Mouse (Mus musculus) B cell, adult (primary cell): ENCODE measurements around the gene Ern1. TPM values are rescaled to one million over a fixed set of nuclear protein-coding genes. Genes with fewer than 3 reads are reported as not detected.

ENCODE experiments used
- total RNA-seq: library from RNA; stranded (reverse); gene quantifications from 4 replicates; pipeline ENCODE4 v1.2.4, GENCODE M21; 2023; ENCODE audit not compliant: inconsistent age

Gene Ern1
- 9.8 to 12.4 TPM (median 10.6 TPM) in 4 replicates for total RNA-seq

DNA sequence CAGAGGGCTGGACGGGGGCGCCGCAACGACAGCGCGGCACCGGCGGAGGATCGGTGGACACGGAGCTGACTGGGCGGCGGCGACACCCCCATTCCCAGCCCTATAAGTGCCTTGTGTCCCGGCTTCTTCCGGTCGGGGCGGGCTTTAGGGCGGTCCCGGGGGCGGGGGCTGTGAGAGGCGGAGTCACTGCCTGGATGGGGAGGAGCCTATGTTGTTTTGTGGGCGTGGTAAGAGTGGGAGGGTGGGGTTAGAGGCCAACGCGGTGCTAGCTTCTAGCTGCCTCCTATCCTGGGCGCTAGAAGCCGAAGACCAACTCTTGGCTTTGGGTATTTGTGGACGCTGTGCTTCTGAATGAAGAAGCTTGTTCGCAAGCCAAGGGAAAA, at the start of gene Ern1:
Ern1 (minus strand) TSS at position 120 of the 383 bp plus-strand sequence.

DNA sequence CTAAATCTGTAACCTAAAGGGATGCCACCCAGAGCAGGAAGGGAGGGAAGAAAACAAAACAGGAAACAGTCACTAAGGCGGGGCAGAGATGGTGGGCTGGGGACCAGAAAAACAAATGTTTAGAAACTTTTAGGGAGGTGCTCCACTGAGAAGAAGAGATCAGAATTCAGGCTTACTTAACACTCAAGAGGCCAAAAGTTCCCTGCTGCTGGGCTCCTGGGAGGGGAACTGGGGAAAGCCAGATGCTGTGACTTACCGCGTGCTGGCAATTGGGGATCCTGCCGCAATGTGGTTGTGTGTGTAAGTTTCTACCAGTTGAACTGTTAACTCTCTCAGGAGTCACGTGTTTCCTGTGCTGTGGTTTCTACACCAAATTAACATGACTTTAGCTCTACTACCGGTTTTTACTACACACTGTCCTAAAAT, 99.8 kb downstream of the Ern1 start, which contains the start of gene Icam2:
Icam2 (minus strand) TSS at position 285 of the 426 bp plus-strand sequence.

DNA sequence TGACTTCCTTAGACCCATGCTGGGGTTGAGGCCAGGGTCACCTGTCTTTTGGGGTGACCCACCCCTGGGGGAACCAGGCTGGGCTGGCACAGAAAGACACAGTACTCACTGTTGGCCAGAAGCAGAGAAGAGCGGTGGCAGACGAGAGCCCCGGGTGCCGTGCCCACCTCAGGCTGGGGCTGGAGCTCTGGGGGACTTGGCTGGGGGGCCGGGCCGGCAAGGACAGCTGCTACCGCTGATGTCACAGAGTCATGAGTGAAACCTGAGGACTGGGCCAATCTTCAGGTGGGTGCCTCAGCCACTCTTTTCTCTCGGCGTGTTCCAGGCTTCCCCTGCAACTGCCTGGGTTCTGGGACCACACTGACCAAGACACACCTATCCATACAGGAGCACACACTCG, 122.3 kb downstream of the Ern1 start, which contains the start of gene Prr29:
Prr29 (plus strand) TSS at position 107 of the 400 bp plus-strand sequence.

DNA sequence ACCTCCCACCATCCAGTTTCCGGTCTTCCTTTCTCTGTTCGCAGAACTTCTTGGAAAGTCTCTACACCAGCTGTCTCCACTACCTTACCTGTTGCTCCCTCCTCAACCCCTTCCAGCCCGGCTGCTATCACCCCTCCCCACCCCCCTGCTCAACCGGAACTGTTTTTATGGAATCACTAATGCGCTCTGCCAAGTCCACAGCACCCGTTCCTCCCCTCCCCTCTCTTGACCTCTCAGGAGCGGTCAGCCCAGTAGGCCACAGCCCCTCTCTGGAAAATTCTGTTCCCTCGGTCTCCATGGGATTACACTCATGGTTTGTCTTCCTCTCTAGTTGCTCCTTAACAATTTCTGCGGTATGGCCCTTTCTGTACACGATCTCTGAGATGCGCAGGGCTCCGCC, 134.5 kb downstream of the Ern1 start, which contains the start of gene Scn4a:
Scn4a (minus strand) TSS at position 101 of the 400 bp plus-strand sequence.

Other genes starting within 250 kb of the Ern1 start
- 70.2 to 79.6 TPM (median 73.7 TPM) in 4 replicates for gene Ftsj3, start 231.8 kb downstream of the Ern1 start, total RNA-seq
- 53.8 to 56.1 TPM (median 55.2 TPM) in 4 replicates for gene Psmc5, start 231.7 kb downstream of the Ern1 start, total RNA-seq
- gene Smarcd2, start 214.9 kb downstream of the Ern1 start, total RNA-seq, result 144 to 162 TPM (median 152 TPM) in 4 replicates
- 0.15 to 0.39 TPM (median 0.30 TPM) in 3 of 4 replicates, not detected in the other for gene Tcam1, start 211.2 kb downstream of the Ern1 start, total RNA-seq
- gene Gh, start 186.0 kb downstream of the Ern1 start, total RNA-seq, result 8.3 to 13.3 TPM (median 9.1 TPM) in 4 replicates
- 1,392 to 1,524 TPM (median 1,430 TPM) in 4 replicates for gene Cd79b, start 173.1 kb downstream of the Ern1 start, total RNA-seq
- gene Scn4a, start 134.6 kb downstream of the Ern1 start, total RNA-seq, result 19.4 to 26.9 TPM (median 20.8 TPM) in 4 replicates
- not detected in 4 replicates for gene Prr29, start 122.4 kb downstream of the Ern1 start, total RNA-seq
- gene Icam2, start 99.8 kb downstream of the Ern1 start, total RNA-seq, result 79.2 to 90.0 TPM (median 84.4 TPM) in 4 replicates
- gene Tex2, start 125.6 kb upstream of the Ern1 start, total RNA-seq, result 12.8 to 15.2 TPM (median 14.2 TPM) in 4 replicates